Mouse (Mus musculus) cerebellum, adult 2 months (tissue): ENCODE measurements around the gene Nlgn2.

Experiments
- CTCF ChIP-seq: fragments of 200-500 bp; IDR thresholded peaks from 2 replicates; pipeline ENCODE4 v1.5.1; 2011; ENCODE audit warnings: low read depth, mild to moderate bottlenecking, control low read depth, low read length, moderate library complexity, borderline replicate concordance; ENCODE audit not compliant: insufficient read depth
- POLR2A ChIP-seq: fragments of 200-500 bp; IDR thresholded peaks from 2 replicates; pipeline ENCODE4 v1.6.1; 2011; ENCODE audit warnings: low read length, control low read depth, borderline replicate concordance; ENCODE audit not compliant: insufficient read depth

DNA sequence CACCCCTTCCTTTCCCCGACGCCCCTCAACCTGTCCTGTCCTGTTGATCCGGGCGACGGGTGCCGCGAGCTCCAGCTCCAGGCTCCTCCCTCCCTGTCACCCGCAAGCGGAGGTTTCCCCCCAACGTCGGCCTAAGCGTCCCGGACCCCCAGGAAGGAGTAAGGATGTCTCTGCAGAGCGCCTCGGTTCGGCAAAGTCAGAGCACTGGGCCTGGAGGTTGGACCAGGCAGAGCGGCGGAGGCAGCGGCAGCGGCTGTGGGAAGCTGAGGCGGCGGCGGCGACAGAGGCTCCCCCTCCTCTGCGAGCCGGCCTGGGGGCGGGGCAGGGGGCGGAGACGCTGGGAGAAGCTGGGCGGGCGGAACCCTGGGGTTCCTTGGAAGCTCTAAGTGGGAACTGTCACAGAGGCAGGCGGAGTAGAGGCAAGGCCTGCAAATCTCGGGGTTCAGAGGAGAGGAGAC, 34.9 kb downstream of the Nlgn2 start:
- TF ChIP-seq POLR2A (0 out of 2 replicates have a peak, but pooled peaks have one; percentile 18), CTCF (no peak)
